Comparison of ENCODE assay signal across 8 mouse cellular contexts in genomic region chr13:58215253-58215591, GRCm38 (mm10). TPM values are rescaled to one million over a fixed set of nuclear protein-coding genes. Genes with fewer than 3 reads are reported as not detected.
DNase-seq lines count a peak whose midpoint lies in the region; ATAC-seq and TF ChIP-seq lines count a peak whose summit lies in the region.

No protein-coding gene starts in this region.

- H3K36me3 ChIP-seq in heart, embryonic 10.5 days: no peaks in the 10 kb centered on the region
- peaks cover 5% of the 10 kb centered on the region for H3K36me3 ChIP-seq in C2C12 (ENCODE audit: control insufficient read depth, insufficient read depth)
- H3K36me3 ChIP-seq in forebrain, embryonic 11.5 days (ENCODE audit: control insufficient read depth, insufficient read depth, low read length): no peaks in the 10 kb centered on the region
- H3K36me3 ChIP-seq in liver, embryonic 14.5 days (replicated peaks; ENCODE audit: control insufficient read depth, insufficient read depth, low read depth): peaks cover 3% of the 10 kb centered on the region

- peaks cover 58% of the 10 kb centered on the region for H3K79me2 ChIP-seq in C2C12 (ENCODE audit: control insufficient read depth, insufficient read depth)

- TF ChIP-seq CTCF in C2C12 (IDR thresholded peaks at IDR 0.05; ENCODE audit: control insufficient read depth, insufficient read depth, insufficient read length): no peak
- TF ChIP-seq CTCF in liver, embryonic 14.5 days (IDR thresholded peaks at IDR 0.05; ENCODE audit: low read depth): no peak

- peak overlapping the region; percentile 98 for H3K27ac ChIP-seq in heart, embryonic 10.5 days
- H3K27ac ChIP-seq in forebrain, embryonic 11.5 days (ENCODE audit: low read depth, low read length): peak overlapping the region; percentile 76
- H3K27ac ChIP-seq in liver, embryonic 14.5 days: peak overlapping the region; percentile 53

- no peaks in the 10 kb centered on the region for H3K27me3 ChIP-seq in heart, embryonic 10.5 days (ENCODE audit: insufficient read depth, poor library complexity, severe bottlenecking)
- H3K27me3 ChIP-seq in C2C12 (ENCODE audit: control insufficient read depth, insufficient read depth, insufficient read length): no peaks in the 10 kb centered on the region
- H3K27me3 ChIP-seq in forebrain, embryonic 11.5 days (ENCODE audit: control insufficient read depth, insufficient read depth, low read length): no peaks in the 10 kb centered on the region
- H3K27me3 ChIP-seq in liver, embryonic 14.5 days (ENCODE audit: control insufficient read depth, insufficient read depth, low read length): no peaks in the 10 kb centered on the region

- DNase-seq in heart, embryonic 10.5 days (ENCODE audit: low spot score): no peak
- no peak for DNase-seq in heart, adult 8-10 months (ENCODE audit: low spot score)
- no peak for DNase-seq in forebrain, embryonic 11.5 days (ENCODE audit: low spot score)
- no peak for DNase-seq in liver, embryonic 14.5 days (ENCODE audit: low read depth in 3 of 3, low spot score in 3 of 3)
- no peak for DNase-seq in adipocyte (ENCODE audit: low spot score)
- DNase-seq in frontal cortex, postnatal 36 days (ENCODE audit: low spot score in 2 of 2): no peak
- DNase-seq in urinary bladder, adult 18-20 months (ENCODE audit: low spot score in 2 of 2): no peak

- ATAC-seq in forebrain, embryonic 11.5 days (replicated peaks; ENCODE audit: low FRiP score): peak; percentile 86; the same call in 1 of the 2 replicates
- peak; percentile 67 for ATAC-seq in liver, embryonic 14.5 days (ENCODE audit: insufficient read depth)

- H3ac ChIP-seq in C2C12 (ENCODE audit: control insufficient read depth, insufficient read length, low read depth): peak overlapping the region; percentile 78

- H3K79me3 ChIP-seq in C2C12 (ENCODE audit: low read depth): peaks cover 47% of the 10 kb centered on the region

- H3K9me3 ChIP-seq in heart, embryonic 10.5 days: no peaks in the 10 kb centered on the region
- no peaks in the 10 kb centered on the region for H3K9me3 ChIP-seq in forebrain, embryonic 11.5 days (ENCODE audit: control insufficient read depth, low read length)
- H3K9me3 ChIP-seq in liver, embryonic 14.5 days (ENCODE audit: control insufficient read depth, low read length): no peaks in the 10 kb centered on the region

- WGBS in heart, embryonic 10.5 days: 1% methylated on average over 48 of the region's 48 CpGs
- WGBS in forebrain, embryonic 11.5 days: under 1% methylated on average over 38 of the region's 48 CpGs
- WGBS in liver, embryonic 14.5 days (ENCODE audit: insufficient replicate concordance): under 1% methylated on average over 46 of the region's 48 CpGs

- peaks cover 27% of the 10 kb centered on the region for H3K4me1 ChIP-seq in heart, embryonic 10.5 days
- 0 out of 2 replicates have a peak, but pooled peaks cover 4% of the 10 kb centered on the region for H3K4me1 ChIP-seq in forebrain, embryonic 11.5 days (replicated peaks; ENCODE audit: control insufficient read depth, insufficient read depth, low read length)
- H3K4me1 ChIP-seq in liver, embryonic 14.5 days (replicated peaks; ENCODE audit: control insufficient read depth in 2 of 2, insufficient read depth in 2 of 2, low read length in 1 of 2): peaks cover 15 to 19% of the 10 kb centered on the region in 2 experiments

- peak overlapping the region; percentile 95 for H3K9ac ChIP-seq in forebrain, embryonic 11.5 days (ENCODE audit: low read length)
- H3K9ac ChIP-seq in liver, embryonic 14.5 days (replicated peaks): peak overlapping the region; percentile 97

- H3K4me2 ChIP-seq in forebrain, embryonic 11.5 days (ENCODE audit: low read depth, low read length, severe bottlenecking): peak overlapping the region; percentile 85
- peak overlapping the region; percentile 90 for H3K4me2 ChIP-seq in liver, embryonic 14.5 days (ENCODE audit: low read depth)

- H3K4me3 ChIP-seq in heart, embryonic 10.5 days: peak overlapping the region; percentile 99
- H3K4me3 ChIP-seq in C2C12 (ENCODE audit: insufficient read depth, poor library complexity, severe bottlenecking): peak overlapping the region; percentile 82
- H3K4me3 ChIP-seq in forebrain, embryonic 11.5 days (ENCODE audit: low read depth, low read length): peak overlapping the region; percentile 98
- peak overlapping the region; percentile 92 to 98 for H3K4me3 ChIP-seq in liver, embryonic 14.5 days (ENCODE audit: insufficient read depth in 1 of 2, low read depth in 2 of 2, low read length in 2 of 2)

- TF ChIP-seq EP300 in liver, embryonic 14.5 days (IDR thresholded peaks at IDR 0.05; ENCODE audit: low read depth): no peak

TF ChIP-seq in C2C12, 6 proteins besides CTCF, POLR2A, EP300 and RAD21:
- TF ChIP-seq USF1 (IDR thresholded peaks at IDR 0.05; ENCODE audit: low read depth) (no peak), MYOD1 (IDR thresholded peaks at IDR 0.05; ENCODE audit: control insufficient read depth, insufficient read length, low read depth) (no peak)

RNA-seq across cellular contexts. Expression of gene Ubqln1, which starts 0.2 kb away (rescaled TPM):
- 100 and 119 TPM in 2 replicates for polyA plus RNA-seq in heart, embryonic 10.5 days (2016; fragmentation: Nextera tagmentation; extraction: Ambion mirVana)
- 10 to 100 TPM; 46.8 to 51.6 (median 48.3) TPM for total RNA-seq in heart, adult 8-10 months (2022)
- 60.0 TPM for polyA plus RNA-seq in C2C12 (2012; fragmentation: generic; extraction: Trizol)
- polyA plus RNA-seq in forebrain, embryonic 11.5 days (2014; fragmentation: Nextera tagmentation; extraction: Ambion mirVana): 153 and 158 TPM in 2 replicates
- 28.8 and 32.6 TPM in 2 replicates for polyA plus RNA-seq in liver, embryonic 14.5 days (2012; rRNA removed)
- polyA plus RNA-seq in liver, embryonic 14.5 days (2014; fragmentation: Nextera tagmentation; extraction: Ambion mirVana): 28.6 and 33.7 TPM in 2 replicates

RNA-seq across cellular contexts. Expression of gene Idnk, which starts 57.8 kb away (rescaled TPM):
- polyA plus RNA-seq in heart, embryonic 10.5 days (2016; fragmentation: Nextera tagmentation; extraction: Ambion mirVana): 35.0 and 36.5 TPM in 2 replicates
- 10 to 100 TPM; 21.2 to 26.2 (median 24.6) TPM for total RNA-seq in heart, adult 8-10 months (2022)
- 11.7 TPM for polyA plus RNA-seq in C2C12 (2012; fragmentation: generic; extraction: Trizol)
- 41.6 and 45.8 TPM in 2 replicates for polyA plus RNA-seq in forebrain, embryonic 11.5 days (2014; fragmentation: Nextera tagmentation; extraction: Ambion mirVana)
- polyA plus RNA-seq in liver, embryonic 14.5 days (2012; rRNA removed): 5.8 and 6.9 TPM in 2 replicates
- polyA plus RNA-seq in liver, embryonic 14.5 days (2014; fragmentation: Nextera tagmentation; extraction: Ambion mirVana): 17.7 and 18.3 TPM in 2 replicates
